Mouse (Mus musculus) bone marrow, adult 2 months (tissue): ENCODE measurements at regions not wholly inside any gene's neighbourhood (a gene's known extent, or its start where the extent isn't known, plus 50 kb on each side); places are given as distances from the start of the nearest gene placed in this dataset.

ENCODE experiments used
- CTCF ChIP-seq: fragments of 200-500 bp; IDR thresholded peaks from 2 replicates; pipeline ENCODE4 v1.5.1; 2011; ENCODE audit warnings: low read length, control low read depth; ENCODE audit not compliant: control insufficient read depth, insufficient read depth
- POLR2A ChIP-seq: fragments of 200-500 bp; IDR thresholded peaks from 2 replicates; pipeline ENCODE4 v1.6.1; 2011; ENCODE audit warnings: low read depth, mild to moderate bottlenecking, control low read depth, low read length, borderline replicate concordance; ENCODE audit not compliant: control insufficient read depth

DNA sequence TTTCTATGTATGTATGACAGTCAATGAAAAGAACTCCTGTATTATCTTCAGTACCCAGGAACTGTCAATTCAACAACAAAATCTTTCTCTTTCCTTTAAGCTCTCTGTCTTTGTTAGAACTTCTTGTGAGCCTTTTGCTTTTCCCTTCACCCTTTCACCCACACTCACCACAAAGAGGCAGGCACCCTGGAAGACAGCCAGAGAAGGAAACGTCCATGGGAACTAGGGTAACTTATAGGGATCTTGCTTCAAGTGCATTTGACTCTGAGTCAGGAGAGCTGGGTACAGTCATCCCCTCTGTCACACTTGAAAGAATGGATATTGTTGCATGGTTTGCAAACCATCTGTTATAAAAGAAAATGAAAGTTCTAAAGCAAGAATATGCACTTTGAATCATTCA, 215.1 kb downstream of the Gm5447 start:
- no peak for TF ChIP-seq CTCF
- TF ChIP-seq POLR2A: no peak
